Mouse (Mus musculus): ENCODE measurements at regions not wholly inside any gene's neighbourhood (a gene's known extent, or its start where the extent isn't known, plus 50 kb on each side); places are given as distances from the start of the nearest gene placed in this dataset.
"Not testable (repeated sequence)": the region's sequence is repeated elsewhere in the genome, so short reads cannot be mapped to it uniquely, and the experiment has no call there.

DNA sequence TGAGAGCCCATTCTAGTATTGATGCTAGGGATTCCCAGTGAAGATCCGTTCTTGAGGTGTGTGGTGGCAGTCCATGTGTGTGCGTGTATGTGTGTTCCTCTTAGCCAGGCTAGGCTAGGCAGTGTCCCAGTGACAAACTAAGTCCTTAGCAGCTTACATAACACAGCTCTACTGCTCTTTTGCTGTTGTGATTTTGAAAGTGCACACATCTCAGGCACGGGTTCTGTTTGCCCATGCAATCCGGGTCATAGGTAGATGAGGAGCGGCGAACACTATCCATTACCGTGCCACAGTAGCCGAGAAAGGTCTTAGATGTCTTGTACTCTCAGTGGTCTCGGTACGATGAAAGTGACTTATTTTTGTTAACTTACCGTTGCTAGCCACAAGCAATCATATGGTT lies 119.5 kb downstream of the Phlda1 start:
- DNase-seq (ENCODE audit: low read depth, low spot score) (no peak), ATAC-seq (no peak)
- ChIA-PET CTCF (no interaction called here), POLR2A (no interaction called here)
- no peaks in the 10 kb centered on the region for H3K27me3 ChIP-seq
- in situ Hi-C loops (cut with MboI; ENCODE audit: low pct_unique_long_range_greater_than_20kb) = no loop called here
- no peak for TF ChIP-seq CTCF (IDR thresholded peaks at IDR 0.05)

DNA sequence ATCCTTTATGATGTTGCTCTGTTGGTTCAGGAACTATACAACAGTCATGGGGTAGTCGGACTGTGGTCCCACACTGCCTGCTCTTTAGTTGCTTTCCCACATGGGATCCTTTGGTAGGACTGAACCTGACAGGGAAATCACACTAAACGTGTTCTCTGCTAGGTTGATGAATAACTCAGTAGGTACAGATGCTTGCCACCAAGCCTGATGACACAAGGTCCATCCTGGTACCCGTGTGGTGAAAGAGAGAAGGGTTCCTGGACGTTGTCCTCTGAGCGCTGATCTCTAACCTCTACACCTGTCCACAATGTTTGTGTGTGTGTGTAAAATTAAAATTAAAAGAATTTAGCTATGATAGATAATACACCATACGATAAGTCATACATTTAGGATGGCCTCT lies 119.9 kb downstream of the Phlda1 start:
- CTCF ChIA-PET = no interaction called here
- in situ Hi-C loops (cut with MboI; ENCODE audit: low pct_unique_long_range_greater_than_20kb) = no loop called here
- no peak for ATAC-seq

DNA sequence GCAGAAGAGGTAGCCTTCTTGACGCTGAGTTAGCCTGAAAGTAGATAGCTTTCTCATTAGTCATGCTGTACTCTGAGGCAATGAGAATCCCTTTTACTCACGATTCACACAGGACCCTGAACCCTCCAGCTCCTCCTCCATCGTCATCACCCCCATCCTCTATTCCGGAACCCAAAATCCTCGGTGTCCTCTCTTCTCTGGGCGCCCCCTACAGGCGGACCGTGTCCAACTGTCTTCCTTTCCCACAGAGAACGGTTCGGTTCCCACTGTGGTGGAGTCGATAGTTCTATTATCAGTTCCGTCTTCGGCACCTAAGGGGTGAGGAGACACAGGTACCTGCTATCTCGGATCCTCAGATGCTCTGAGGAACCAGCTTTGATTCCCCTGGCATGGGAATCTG lies 130.2 kb downstream of the Phlda1 start:
- peak; percentile 31 for TF ChIP-seq CTCF (IDR thresholded peaks at IDR 0.05)
- ChIA-PET POLR2A (no interaction called here), CTCF (interaction anchor here (1.4 kb wide), 1 partner anchor 8 kb away, joined by 4 read pairs; no protein-coding TSS in a partner anchor)
- in situ Hi-C loops (cut with MboI; ENCODE audit: low pct_unique_long_range_greater_than_20kb) = no loop called here
- ATAC-seq = no peak
- DNase-seq (ENCODE audit: low read depth, low spot score) = no peak
- no peaks in the 10 kb centered on the region for H3K27me3 ChIP-seq

More for the DNA sequence above, 119.9 kb downstream of the Phlda1 start:
- H3K27me3 ChIP-seq = no peaks in the 10 kb centered on the region
- no peak for DNase-seq (ENCODE audit: low read depth, low spot score)
- POLR2A ChIA-PET = no interaction called here
- TF ChIP-seq CTCF (IDR thresholded peaks at IDR 0.05) = no peak

DNA sequence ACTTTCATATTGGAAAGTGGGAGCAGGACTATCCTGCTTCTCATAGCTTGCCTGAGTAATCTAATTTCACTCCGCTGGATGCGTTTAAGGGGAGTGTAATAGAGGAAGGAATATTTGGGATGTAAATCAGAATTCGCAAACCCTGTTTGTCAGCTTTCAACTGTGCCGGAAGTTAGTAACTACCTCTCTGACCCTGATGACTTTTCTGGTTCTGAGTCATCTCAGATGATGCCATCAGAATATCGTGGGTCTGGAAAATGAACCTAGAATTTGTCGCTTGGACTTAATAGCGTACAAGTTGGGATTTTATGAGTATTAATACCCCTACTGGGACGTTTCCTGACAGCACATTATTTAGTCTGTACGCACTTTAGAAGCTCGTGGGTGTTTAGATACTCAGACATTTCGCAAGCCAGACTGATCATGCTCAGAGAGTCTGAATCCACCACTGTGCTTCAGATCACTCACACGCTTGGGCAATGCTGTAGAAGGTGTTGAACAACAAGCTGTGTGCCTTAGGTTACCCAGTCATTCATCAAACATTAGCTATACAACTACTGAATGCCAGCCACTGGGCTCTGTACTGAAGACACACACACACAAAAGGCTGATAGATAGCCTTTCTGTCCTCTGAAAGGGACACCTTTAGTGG lies 131.1 kb downstream of the Phlda1 start:
- CTCF ChIA-PET = interaction anchor here (0.6 to 1.5 kb wide), 7 partner anchors 9 to 120 kb away, joined by 3 to 5 read pairs (median 4); no protein-coding TSS in a partner anchor
- no peak for ATAC-seq
- DNase-seq (ENCODE audit: low read depth, low spot score) = peak; percentile 24
- TF ChIP-seq CTCF (IDR thresholded peaks at IDR 0.05) = no peak
- POLR2A ChIA-PET = no interaction called here
- in situ Hi-C loops (cut with MboI; ENCODE audit: low pct_unique_long_range_greater_than_20kb) = no loop called here
- H3K27me3 ChIP-seq = no peaks in the 10 kb centered on the region

GRCm38 (mm10) chr10:111639866-111640265 lies 133.8 kb downstream of the Phlda1 start:
- POLR2A ChIA-PET = no interaction called here
- DNase-seq (ENCODE audit: low read depth, low spot score) (no peak), ATAC-seq (no peak)
- CTCF ChIA-PET = interaction anchor here (1.5 kb wide), 1 partner anchor 35 kb away, joined by 4 read pairs; no protein-coding TSS in a partner anchor
- in situ Hi-C loops (cut with MboI; ENCODE audit: low pct_unique_long_range_greater_than_20kb) = no loop called here
- TF ChIP-seq CTCF (IDR thresholded peaks at IDR 0.05) = no peak
- H3K27me3 ChIP-seq = no peaks in the 10 kb centered on the region

- DNase-seq (ENCODE audit: low read depth, low spot score) = no peak
- POLR2A ChIA-PET = no interaction called here
- TF ChIP-seq CTCF (IDR thresholded peaks at IDR 0.05) = no peak
- CTCF ChIA-PET = no interaction called here
- no peak for ATAC-seq
- no peaks in the 10 kb centered on the region for H3K27me3 ChIP-seq
- in situ Hi-C loops (cut with MboI; ENCODE audit: low pct_unique_long_range_greater_than_20kb) = no loop called here
Measured at GRCm38 (mm10) chr10:111642683-111643082, 136.6 kb downstream of the Phlda1 start.

DNA sequence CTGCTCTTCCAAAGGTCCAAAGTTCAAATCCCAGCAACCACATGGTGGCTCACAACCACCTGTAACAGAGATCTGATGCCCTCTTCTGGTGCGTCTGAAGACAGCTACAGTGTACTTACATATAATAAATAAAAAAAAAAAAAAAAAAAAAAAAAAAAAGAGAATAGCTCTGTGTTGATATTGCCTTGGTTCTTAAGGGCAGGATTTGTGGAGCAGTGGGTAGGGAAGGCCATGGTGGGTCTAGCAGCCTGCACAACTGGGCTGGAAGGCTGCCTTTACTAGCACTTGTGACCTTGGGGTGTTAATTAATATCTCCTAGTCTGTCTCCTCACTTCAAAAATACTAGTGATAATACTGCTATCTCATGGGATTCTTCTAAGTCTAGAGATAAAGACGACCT lies 147.7 kb downstream of the Phlda1 start:
- in situ Hi-C loops (cut with MboI; ENCODE audit: low pct_unique_long_range_greater_than_20kb); H3K27me3 ChIP-seq; ATAC-seq; DNase-seq (ENCODE audit: low read depth, low spot score); POLR2A ChIA-PET: not testable (repeated sequence)
- CTCF ChIA-PET = interaction anchor here (0.9 to 1.5 kb wide), 7 partner anchors 27 to 151 kb away, joined by 3 to 4 read pairs (median 4); no protein-coding TSS in a partner anchor
- peak; percentile 14 for TF ChIP-seq CTCF (IDR thresholded peaks at IDR 0.05)

DNA sequence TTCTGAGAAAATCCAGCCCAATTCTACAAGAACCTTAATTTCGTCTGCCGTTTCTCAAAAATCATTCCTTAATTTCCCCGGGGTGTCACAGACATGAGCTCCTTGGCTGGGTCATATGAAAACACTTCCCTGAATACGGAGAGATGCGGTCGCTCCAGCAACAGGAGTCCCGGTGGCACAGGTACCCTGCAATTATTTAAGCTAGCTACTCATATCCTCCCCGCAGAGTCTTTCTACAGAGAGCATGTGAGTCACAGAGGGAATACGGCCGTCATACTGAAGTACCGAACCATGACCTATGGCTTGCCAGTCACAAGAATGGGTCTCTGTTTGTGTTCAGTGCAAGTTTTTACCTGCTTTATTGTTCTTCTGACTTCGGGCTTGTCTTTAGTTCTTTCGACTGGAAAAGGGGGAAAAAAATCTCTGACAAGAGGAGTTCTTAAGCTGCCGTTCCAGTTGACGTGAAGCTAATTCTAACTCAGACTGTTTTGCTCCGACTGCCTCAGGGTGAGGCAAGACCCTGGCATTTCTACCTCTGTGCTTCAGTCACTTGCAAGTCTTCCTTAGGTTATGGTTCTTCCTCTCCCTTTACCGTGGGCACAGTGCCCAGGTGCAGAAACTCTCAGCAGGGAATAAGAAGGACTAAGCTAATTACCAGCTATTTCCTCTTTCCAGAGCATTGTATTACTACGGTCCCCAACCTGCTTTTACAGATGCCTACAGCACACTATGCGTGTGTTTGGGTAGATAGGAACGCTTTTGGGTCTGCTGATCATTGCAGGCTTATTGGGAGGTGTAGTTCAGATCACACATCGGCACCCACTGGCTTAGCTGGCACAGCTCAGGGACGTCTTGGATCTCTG lies 148.5 kb downstream of the Phlda1 start:
- H3K27me3 ChIP-seq = no peaks in the 10 kb centered on the region
- ChIA-PET CTCF (interaction anchor here (0.9 to 1.5 kb wide), 9 partner anchors 26 to 270 kb away, joined by 3 to 4 read pairs (median 3); no protein-coding TSS in a partner anchor), POLR2A (interaction anchor here (0.6 kb wide), 1 partner anchor 162 kb away, joined by 3 read pairs; no protein-coding TSS in a partner anchor)
- ATAC-seq = peak; percentile 79
- TF ChIP-seq CTCF (IDR thresholded peaks at IDR 0.05) = no peak
- in situ Hi-C loops (cut with MboI; ENCODE audit: low pct_unique_long_range_greater_than_20kb) = no loop called here
- DNase-seq (ENCODE audit: low read depth, low spot score) = peak; percentile 43

DNA sequence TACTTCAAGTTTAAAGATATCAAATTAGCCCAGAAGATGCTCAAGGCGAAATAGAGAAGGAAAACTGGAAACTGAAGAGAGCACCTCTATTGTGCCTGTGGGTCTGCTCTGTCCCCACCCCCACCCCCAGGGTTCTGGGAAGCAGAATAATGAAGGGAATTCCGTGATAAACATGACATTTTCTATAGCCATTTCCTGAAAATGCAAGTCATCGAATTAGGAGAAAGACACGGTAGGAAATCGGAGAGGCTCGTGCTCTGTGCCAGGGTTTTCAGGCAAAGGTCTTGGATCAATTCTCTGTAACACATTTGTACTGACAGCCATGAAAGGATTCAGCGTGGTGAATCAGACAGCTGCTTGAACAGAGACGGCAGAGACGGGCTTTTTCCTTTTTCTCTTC lies 152.7 kb downstream of the Phlda1 start:
- in situ Hi-C loops (cut with MboI; ENCODE audit: low pct_unique_long_range_greater_than_20kb) = no loop called here
- no peak for TF ChIP-seq CTCF (IDR thresholded peaks at IDR 0.05)
- CTCF ChIA-PET = interaction anchor here (1.0 kb wide), 1 partner anchor 35 kb away, joined by 3 read pairs; no protein-coding TSS in a partner anchor
- no peak for ATAC-seq
- no peak for DNase-seq (ENCODE audit: low read depth, low spot score)
- H3K27me3 ChIP-seq = no peaks in the 10 kb centered on the region
- POLR2A ChIA-PET = interaction anchor here (0.5 to 0.7 kb wide), 2 partner anchors 60 to 194 kb away, joined by 3 to 8 read pairs; no protein-coding TSS in a partner anchor

- CTCF ChIA-PET = no interaction called here
- no peak for DNase-seq (ENCODE audit: low read depth, low spot score)
- no peaks in the 10 kb centered on the region for H3K27me3 ChIP-seq
- in situ Hi-C loops (cut with MboI; ENCODE audit: low pct_unique_long_range_greater_than_20kb) = no loop called here
- POLR2A ChIA-PET = no interaction called here
- no peak for ATAC-seq
- no peak for TF ChIP-seq CTCF (IDR thresholded peaks at IDR 0.05)
Measured at GRCm38 (mm10) chr10:111662665-111663064, 156.6 kb downstream of the Phlda1 start.

- no peaks in the 10 kb centered on the region for H3K27me3 ChIP-seq
- in situ Hi-C loops (cut with MboI; ENCODE audit: low pct_unique_long_range_greater_than_20kb) = no loop called here
- no peak for DNase-seq (ENCODE audit: low read depth, low spot score)
- ChIA-PET CTCF (interaction anchor here (0.9 to 1.3 kb wide), 2 partner anchors 16 to 22 kb away, joined by 3 to 4 read pairs; no protein-coding TSS in a partner anchor), POLR2A (no interaction called here)
- TF ChIP-seq CTCF (IDR thresholded peaks at IDR 0.05) = no peak
- ATAC-seq = no peak
Measured at GRCm38 (mm10) chr10:111665834-111666233, 159.7 kb downstream of the Phlda1 start.
